Mouse (Mus musculus): ENCODE measurements around the gene Hipk2.

Gene Hipk2

DNA sequence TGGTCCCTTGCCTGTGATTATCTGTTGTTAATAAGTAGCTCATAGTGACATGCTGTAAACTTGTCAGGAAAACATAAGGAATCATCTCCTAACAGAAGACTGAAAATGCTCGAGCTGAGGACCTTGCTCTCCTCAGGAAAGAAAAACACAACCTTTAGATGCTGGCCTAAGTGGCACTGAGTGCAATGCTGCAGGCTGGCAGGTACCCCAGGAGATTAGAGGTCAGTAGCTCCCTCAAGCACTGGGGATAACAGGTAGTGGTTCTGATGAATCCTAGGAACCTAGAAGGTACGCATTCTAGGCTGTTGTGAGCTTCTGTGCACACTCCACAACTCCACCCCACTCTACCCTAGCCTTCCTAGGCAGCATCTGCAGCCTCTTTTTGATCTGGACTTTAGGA is 9.2 kb downstream of the Hipk2 start:
- no peak for DNase-seq (ENCODE audit: low spot score)

DNA sequence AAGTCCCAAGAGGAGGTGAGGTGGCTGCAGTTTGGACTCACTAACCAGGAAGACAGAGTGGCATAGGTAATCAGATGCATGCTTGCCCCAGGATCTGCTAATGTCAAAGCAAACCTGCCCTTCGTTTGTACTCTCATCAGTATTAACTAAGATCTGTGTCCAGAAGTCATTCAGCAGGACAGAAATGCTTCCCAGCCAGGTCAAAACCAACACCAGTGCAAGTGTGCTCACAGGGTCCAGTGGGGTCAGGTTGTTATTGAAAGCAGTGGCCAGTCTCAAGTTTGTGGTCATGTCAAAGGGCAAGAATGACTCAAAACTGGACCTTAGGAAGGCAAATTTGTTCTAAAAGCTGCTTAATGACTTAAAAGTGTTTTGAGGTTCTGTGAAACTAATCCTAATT is 9.6 kb downstream of the Hipk2 start:
- peak; percentile 36 for DNase-seq (ENCODE audit: low spot score)

DNA sequence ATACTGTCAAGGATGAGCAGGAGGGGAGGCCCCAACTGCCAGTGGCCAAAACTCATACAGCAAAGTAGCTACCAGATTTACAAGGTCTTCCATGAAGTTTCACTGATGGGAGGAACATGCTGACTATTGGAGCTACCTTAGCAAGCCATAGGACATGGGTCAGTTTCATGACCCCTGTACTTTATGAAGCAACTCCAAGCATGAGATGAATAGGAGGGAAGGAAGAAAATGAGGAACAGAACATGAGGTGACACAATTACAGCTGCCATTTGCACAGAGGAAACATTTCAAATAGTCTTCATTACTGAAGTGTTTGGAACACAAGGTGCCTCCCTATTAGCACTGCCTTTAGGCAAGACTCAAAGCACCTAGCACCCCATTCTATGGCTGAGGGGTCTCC is 10.2 kb downstream of the Hipk2 start:
- no peak for DNase-seq (ENCODE audit: low spot score)

DNA sequence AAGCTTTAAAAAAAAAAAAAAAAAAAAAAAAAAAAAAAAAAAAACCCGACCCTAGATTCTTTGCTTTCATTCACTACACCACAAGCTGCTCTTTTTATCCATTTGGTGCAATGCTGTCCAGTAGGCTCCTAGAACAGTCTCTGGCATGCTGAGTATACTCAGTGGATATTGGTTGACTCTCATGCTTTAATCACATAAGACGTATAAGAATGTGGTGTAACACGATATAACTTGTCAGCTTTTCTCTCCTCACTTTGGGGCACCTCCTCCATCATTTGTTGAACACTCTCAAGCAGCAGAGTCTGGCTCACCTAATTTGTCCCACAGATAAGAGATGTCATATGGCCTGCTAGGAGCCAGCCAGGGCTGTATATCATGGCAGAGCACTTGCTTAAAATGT is 12.4 kb downstream of the Hipk2 start:
- no peak for DNase-seq (ENCODE audit: low spot score)

DNA sequence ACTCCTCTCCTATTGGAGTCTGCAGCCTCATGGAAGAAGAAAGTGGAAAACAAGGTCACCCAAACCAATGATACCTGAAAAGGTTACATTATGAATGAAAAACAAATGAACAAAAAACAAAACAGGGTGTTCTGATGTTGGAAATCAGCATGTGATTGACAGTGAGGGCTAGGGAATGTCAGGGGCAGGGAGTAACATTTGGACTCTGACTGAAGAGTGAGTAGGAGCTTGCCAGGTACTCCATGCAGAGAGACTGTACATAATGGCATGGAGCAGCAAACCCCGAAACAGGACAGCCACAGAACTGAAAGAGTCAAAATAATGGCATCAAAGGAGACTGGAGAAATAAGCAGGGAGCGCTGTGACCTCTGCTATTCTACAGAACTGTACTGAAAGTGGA is 15.7 kb downstream of the Hipk2 start:
- no peak for DNase-seq (ENCODE audit: low spot score)

DNA sequence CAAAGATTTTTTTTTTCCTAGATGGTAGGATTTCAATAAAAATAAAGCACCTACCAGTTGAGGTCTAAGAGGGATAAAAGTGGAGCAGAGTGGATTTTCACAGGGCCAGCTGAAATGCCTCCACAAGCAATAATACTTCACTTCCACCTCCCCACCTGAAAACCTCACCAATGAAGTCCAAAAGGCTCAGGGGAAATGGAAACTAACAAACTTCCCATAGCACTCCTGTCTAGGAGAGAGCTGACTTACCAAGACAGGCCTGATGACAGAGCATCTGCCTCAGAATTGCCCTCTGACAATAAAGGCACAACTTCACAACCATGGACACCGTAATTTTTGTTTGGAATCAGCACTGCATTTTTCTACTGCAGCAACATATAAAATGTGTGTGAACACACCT is 16.1 kb downstream of the Hipk2 start:
- DNase-seq (ENCODE audit: low spot score), result no peak

DNA sequence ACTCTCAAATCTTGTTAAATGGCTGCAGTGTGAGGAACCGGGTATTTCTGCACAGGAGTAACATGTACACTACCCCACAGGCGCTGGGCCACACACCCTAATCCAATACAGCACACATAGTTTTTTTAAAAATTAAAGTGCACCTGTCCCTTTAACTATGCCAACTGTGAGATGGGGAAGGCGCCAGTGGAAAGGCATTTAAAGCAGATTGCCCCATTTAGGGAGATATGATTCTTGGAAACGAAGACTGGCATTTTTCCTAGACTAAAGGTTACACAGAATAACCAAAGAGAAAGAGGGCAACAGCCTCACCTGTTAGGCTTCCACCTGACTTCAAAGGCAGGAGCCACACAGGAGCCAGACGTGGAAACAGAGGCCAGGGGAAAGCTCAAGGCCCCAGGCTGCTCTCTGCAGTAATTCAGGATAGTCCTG is 22.4 kb downstream of the Hipk2 start:
- DNase-seq (ENCODE audit: low spot score), result no peak

DNA sequence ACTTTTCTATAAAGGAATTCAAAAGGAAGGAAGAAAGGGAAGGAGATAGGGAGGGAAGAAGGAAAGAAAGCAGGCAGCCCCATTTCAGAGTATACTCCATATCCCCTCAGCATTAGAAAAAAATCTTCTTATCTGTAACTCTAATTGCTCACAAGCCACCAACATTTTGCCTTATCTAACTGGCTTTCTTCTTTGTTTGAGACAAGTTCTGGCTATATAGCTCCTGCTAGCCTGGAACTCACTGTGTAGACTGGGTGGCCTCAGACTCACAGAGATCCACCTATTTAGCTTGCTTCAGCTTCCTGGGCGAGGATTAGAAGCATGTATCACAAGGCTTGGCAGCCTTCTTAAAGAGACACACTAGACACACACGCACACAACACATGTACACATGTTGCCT is 24.2 kb downstream of the Hipk2 start:
- DNase-seq (ENCODE audit: low spot score), result no peak

DNA sequence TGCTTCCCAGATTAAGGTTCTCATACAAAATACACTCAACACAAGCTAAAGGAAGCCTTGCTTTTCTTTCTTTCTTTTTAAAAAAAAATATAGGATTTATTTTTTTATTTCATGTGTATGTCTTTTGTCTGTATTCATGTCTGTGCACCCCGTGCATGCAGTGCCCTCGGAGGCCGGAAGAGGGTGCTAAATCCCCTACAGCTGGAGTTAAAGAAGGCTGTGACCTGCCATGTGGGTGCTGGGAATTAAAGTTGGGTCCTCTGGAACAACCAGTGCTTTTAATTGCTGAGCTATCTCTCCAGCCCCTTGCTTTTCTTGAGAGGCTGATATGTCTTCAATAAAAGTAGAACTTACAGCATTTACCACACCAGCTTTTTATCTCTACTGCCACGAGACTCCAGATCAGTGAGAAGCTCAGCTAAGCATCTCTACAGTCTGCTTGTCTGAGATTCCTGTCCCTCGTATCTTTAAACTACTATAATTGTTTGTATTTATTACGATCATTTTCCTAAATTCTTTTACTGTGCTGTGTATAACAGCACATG is 25.2 kb downstream of the Hipk2 start:
- no peak for DNase-seq (ENCODE audit: low spot score)

DNA sequence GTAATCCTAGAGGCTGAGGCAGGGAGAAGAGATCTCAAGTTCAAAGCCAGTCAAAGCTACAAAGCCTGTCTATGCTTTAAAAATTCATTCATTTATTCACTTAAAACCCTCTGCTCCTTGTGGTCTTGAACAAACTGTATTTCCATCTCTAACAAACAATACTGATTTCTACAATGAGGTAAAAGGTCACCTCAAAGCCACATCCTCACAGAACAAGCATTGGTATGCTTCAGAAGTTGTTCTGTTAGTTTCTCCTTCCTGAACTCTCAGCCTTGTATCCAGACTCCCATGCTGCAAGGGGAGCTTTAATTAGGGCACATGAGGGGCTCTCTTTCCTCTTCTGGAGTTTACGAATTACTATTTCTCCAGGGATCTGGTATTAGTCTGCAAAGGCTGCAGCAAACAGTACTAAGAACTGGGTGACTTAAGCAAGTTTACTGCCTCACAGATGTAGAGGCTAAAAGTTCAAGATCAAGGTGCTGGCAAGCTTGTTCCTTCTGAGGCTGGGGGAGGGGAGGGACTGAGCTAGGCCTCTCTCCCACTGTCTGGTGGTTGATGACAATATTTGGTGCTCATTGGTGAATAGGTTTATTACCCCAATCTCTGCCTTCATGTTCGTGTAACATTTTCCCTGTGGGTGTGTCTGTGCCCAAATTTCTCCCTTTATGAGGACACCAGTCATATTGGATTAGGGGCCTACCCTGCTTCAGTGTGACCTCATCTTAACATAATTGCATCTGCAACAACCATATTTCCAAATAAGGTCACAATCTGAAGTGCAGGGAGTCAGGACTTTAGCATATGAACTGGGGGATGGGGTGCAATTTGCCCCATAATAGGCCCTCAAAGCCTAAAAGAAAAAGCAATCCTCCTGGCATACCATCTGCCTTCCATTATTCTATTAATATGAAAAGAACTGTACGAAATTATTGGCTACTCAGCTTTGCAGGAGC is 27.7 kb downstream of the Hipk2 start:
- DNase-seq (ENCODE audit: low spot score), result no peak

DNA sequence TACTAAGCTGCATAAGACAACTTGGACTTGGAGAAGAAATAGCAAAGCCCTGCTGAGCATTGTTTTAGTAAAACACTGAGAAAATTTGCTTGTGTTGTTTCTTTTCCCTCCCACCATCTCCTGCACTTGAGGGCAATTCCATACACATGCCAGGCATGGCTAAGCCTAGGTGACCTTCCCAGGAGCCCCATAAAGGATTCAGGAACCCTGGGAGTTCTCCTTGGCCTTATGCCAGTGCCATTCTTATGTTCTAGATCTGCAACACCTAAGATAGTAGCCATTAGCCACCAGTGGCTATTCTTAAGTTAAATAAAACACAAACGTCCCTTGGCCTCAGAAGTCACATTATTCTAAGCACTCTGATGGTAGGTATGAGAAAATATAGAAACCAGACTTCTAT is 28.5 kb downstream of the Hipk2 start:
- no peak for DNase-seq (ENCODE audit: low spot score)

DNA sequence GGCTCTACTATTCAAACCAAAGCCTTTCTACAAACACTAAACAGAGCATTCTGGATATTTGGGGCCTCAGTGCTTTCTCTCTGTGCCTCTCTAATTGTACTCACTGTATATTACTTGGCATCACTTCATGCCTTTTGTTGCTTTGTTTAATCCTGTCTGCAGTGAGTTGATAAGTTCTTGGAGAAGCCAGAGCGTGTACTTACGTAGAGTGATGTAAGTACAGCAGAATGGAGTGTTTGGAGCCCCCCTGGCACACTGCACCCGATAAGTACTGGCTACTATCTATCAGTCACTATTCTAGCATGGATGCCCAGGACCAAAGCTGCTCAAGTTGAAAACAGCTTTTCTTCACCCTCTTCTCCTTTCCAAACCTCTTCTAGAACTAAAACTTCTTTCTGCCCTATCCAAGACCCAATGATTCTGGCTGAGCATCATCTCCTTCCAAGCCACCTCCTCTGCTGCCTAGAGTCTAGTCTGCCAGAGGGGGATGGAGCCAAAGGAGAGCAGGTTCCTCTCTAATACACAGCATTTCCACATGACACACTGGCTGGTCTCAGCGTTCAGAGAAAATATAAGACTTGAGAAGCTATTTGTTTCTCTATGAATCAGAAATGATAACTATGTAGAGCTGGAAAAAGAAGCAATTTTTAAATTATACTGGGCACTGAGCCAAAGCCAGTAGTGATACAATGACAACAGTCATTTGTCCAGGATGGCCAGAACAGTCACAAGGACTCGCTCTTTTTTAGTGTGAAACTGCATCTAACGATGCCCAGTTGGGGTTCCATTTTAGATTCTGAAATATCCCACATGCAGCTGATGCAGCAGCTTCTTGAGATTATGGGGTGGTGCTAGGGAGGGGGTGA is 29.4 kb downstream of the Hipk2 start:
- no peak for DNase-seq (ENCODE audit: low spot score)

DNA sequence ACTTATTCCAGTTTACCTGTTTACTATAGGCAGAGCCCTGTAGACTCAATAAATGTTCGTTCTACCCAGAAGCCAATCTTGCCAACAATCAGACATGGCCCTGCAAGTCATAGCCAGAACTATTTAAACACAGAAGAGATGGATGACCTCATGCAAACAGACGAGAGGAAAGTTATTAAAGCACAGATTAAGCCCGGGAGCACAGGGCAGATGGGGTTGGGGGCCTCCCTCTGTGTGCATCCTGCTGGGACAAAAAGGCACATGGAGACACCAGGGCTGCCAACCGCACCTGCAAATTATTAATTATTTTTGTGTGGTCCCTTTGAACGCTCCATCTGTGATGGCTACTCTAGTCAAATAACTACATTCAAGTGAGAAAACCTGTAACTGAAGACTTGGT is 30.1 kb downstream of the Hipk2 start:
- DNase-seq (ENCODE audit: low spot score), result no peak

DNA sequence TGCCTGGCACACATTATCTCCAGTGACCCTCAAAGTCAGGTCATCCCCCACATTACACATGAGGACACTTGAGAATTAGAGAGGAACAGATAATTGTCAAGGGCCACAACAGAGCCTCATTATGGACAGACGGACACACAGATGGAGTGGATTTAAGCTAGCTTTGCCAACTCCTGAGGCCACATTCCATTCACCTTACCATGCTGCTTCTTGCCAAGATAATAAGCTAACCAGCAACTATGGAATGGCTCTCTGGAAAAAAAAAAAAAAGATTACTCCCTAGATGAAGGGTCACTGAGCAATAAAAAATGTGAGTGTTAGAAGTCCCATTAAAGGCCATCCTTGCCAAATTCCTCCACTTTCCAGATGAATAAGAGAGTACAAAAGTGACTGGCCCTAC is 30.8 kb downstream of the Hipk2 start:
- no peak for DNase-seq (ENCODE audit: low spot score)

DNA sequence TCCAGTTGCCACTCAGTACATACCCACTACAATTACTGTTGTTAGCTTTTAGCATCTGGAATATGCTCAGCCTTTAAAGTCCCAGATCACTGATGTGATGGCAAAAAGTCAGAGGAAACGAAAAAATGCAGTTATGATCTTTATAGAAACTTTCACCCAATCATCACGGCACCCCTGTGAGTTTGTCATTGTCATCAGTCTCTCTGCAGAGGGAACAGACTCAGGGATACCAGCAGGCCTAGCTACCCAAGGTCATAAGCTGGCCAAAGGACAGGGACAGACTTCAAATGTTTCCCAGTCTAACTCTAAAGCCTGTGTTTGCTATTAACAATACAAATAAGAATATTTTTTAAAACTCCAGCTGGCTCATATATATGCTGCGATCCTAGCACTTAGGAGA is 34.4 kb downstream of the Hipk2 start:
- DNase-seq (ENCODE audit: low spot score), result no peak

DNA sequence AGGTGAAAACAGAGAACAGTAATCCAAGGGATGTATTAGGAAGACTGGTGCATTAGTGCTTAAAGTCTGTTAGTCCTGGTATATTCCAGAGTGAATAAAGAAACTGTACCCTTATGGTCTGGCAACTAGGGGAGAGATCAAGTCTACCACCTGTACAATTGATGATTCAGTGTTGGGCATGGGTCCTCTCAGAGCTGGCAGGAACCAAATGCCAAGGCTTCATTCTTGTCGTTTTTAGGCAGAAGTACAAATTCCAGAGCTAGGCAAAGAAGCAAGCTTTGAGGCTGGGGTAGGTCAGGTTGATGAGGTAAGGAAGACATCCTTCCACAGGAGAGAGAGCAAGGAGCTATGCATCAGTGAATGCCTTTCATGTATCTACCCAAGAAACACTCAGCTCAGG is 35.2 kb downstream of the Hipk2 start:
- no peak for DNase-seq (ENCODE audit: low spot score)

DNA sequence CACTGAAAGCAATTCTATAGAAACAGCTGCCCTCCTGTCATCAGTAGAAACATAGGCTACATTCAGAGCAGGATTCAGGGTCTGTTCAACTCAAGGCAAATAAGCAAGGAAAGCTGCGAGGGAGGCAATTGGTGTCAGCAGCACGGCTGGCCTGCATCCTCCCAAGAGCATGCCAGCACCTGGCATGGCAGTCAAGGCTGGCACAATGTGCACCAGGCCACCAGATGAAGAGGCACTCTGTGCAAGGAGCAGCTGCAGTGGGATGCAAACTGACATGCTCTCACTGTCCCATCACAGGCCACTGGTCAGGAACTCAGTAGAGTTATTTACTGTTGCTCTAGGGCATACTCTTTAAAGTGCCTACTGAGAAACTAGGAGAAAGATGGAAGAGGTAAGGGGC is 35.6 kb downstream of the Hipk2 start:
- no peak for DNase-seq (ENCODE audit: low spot score)

DNA sequence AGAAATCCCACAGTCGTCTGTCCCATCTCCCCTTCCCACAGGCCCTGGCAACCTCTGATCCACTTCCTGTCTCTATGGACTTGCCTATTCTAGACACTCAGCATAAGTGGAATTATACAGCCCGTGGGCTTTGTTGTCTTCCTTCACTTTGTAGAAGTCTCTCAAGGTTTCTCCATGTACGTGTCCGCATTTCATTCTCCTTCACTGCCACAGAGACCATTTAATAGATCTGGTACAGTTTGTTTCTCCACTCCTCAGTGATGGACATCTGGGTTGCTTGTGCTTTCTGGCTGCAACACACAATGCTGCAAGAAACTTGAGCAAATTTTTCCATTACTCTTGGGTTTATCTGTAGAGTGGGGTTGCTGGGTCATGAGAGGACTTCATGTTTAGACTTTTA is 36.1 kb downstream of the Hipk2 start:
- DNase-seq (ENCODE audit: low spot score), result no peak

DNA sequence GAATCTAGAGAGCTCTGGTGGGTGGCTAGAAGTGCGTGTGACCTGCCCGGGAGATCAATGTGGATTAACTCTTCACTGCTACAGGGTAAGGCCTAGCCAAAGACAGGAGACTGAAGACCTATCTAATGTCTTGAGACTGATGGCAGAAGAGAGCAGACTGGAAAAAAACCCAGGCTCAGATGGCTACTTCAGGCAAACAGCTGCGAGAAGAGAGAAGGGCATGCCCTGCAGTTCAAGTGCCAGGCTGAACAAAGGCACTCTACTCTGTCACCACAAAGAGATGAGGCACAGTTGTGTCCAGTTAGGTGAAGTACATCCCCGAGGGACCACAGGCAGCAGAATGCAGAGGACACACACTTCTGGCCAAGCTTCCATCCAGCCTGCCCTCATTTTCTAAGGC is 37.9 kb downstream of the Hipk2 start:
- no peak for DNase-seq (ENCODE audit: low spot score)

DNA sequence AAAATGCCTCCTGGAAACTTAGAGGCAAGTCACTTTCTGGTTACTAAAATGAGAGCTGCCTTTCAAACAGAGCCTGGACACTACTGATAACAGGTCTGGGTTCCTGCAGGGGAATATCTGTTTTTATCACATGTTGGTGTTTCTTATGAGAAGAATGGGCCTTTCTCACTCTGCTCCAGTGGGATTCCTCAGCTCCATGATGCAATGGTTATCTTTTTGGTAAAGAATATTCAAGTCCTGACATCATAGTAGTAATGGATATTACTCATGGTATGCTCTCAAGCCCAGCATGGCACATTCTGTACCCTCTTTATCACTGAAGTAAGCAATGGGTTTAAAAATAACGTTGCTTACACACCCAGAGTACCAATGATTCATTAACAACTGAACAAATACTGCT is 40.7 kb downstream of the Hipk2 start:
- DNase-seq (ENCODE audit: low spot score), result no peak

DNA sequence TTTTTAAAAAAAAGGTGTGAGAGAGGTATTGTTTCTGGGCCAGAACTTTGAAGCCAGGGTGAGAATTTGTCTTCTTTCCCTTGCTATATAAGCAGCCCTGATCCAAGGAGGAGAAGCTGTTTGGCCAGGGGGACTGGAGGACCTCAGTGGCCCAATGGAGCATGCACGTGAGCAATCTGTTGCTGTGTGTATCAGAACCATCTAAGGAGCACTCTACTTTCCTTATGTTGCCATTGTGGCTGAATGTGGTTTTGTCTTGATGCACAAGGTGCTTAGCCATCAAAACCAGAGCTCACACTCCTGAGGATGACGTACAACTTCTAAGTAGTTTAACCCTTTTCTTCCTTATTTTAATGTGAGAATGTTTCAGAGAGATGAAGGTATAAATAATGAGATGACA is 41.2 kb downstream of the Hipk2 start:
- DNase-seq (ENCODE audit: low spot score), result no peak

DNA sequence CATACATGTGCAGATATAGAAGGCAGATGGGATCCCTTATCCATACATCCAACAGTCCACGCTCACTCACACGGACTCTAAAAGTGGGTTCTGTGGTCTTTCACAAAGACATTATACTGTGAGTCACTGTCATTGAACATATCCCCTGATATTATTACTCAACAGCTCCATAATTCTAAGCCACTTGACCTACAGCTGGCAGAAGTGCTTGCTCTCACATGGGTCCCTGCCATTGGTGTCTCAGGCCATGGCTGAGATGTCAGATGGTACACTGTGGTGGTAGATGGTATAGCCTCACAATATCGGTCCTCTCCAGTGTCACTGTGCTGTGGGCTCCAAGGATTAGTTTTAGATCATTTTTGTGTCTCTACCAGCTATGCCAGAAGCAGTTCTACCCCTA is 42.2 kb downstream of the Hipk2 start:
- DNase-seq (ENCODE audit: low spot score), result no peak

DNA sequence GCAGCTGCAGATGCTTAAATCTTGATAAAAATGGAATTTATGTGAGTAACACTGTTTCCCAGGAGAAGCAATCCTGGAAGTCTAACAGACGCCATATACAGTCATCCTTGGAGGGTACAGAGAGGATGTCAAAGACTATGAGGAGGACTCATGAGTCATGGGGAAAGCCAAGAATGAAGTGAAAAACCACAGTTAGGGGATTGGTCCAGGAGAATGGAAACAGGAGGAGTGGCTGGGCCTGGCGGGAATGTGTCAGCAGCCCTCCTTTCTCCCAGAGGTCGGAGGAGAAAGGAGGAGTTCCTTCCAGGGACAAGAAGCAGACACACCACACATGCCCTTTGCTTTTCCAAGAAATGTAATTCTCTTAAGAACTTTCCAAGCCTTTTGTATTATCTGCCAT is 46.5 kb downstream of the Hipk2 start:
- no peak for DNase-seq (ENCODE audit: low spot score)
